Mouse (Mus musculus) G1E (cell line): Measurements from ENCODE around the gene Strn3. TPM values are rescaled to one million over a fixed set of nuclear protein-coding genes. Genes with fewer than 3 reads are reported as not detected.

Experiments used
- ATAC-seq: 2 replicates; pipeline ENCODE4 v1.8.0; 2016; ENCODE audit warnings: mild to moderate bottlenecking; ENCODE audit not compliant: insufficient number of reproducible peaks, poor library complexity, low FRiP score, severe bottlenecking; ENCODE audit errors: extremely low read depth
- DNase-seq: peaks from one replicate; pipeline ENCODE4 v3.0.0; 2012; ENCODE audit warnings: low spot score
- H3K27me3 ChIP-seq: 2 replicates; pipeline ENCODE4 v1.6.1; 2012; ENCODE audit warnings: mild to moderate bottlenecking, low read length, inconsistent platforms; ENCODE audit not compliant: insufficient read depth
- H3K36me3 ChIP-seq: replicated peaks from 2 replicates; pipeline ENCODE3; 2012; ENCODE audit warnings: mild to moderate bottlenecking, inconsistent platforms
- H3K4me1 ChIP-seq: 2 replicates; pipeline ENCODE4 v1.6.1; 2012; ENCODE audit warnings: low read depth, low read length, inconsistent platforms, mixed read lengths; ENCODE audit not compliant: insufficient read depth
- H3K4me3 ChIP-seq: 2 replicates; pipeline ENCODE4 v1.5.1; 2012; ENCODE audit warnings: low read depth, mild to moderate bottlenecking, inconsistent platforms, low read length, moderate library complexity, mixed read lengths
- H3K9me3 ChIP-seq: replicated peaks from 2 replicates; pipeline ENCODE4 v1.6.1; 2012; ENCODE audit warnings: inconsistent platforms
- CTCF ChIP-seq: IDR thresholded peaks from 2 replicates; pipeline ENCODE4 v1.5.1; 2012; ENCODE audit warnings: low read depth, low read length, inconsistent platforms, mixed read lengths
- GATA1 ChIP-seq: IDR thresholded peaks from 2 replicates; pipeline ENCODE4 v1.6.1; 2012; ENCODE audit warnings: borderline replicate concordance, low read length, inconsistent platforms, mixed read lengths
- GATA2 ChIP-seq: IDR thresholded peaks from 2 replicates; pipeline ENCODE4 v1.6.1; 2012; ENCODE audit warnings: low read depth, low read length, inconsistent platforms, borderline replicate concordance
- POLR2AphosphoS5 ChIP-seq: IDR thresholded peaks from 2 replicates; pipeline ENCODE4 v1.6.1; 2012; ENCODE audit warnings: low read depth, low read length, inconsistent platforms; ENCODE audit not compliant: insufficient replicate concordance
- TAL1 ChIP-seq: conservative IDR thresholded peaks from 2 replicates; pipeline ENCODE4 v1.6.1; 2012; ENCODE audit warnings: low read depth, low read length, inconsistent platforms, mixed read lengths
- polyA plus RNA-seq: library from polyadenylated mRNA; stranded (reverse); fragments of >175 nt; gene quantifications from 2 replicates; pipeline ENCODE4 v1.2.3, GENCODE M21; 2012
- total RNA-seq, 2 experiments: library from RNA; stranded (forward) in 1 of 2; stranded (reverse) in 1 of 2; fragments of 200-1000 nt in 1 of 2; fragments of >200 nt in 1 of 2; fragmentation: Nextera tagmentation in 1 of 2; gene quantifications; 2 replicates each; pipeline ENCODE4 v1.2.3; 2014 to 2017

The Strn3 gene
- total RNA-seq (2014; fragmentation: Nextera tagmentation) (93.1 and 94.9 TPM in 2 replicates), total RNA-seq (2017) (98.3 and 102 TPM in 2 replicates), polyA plus RNA-seq (20.0 and 25.0 TPM in 2 replicates)

- ATAC-seq (peak; percentile 80), DNase-seq (peak; percentile 98)
- Histone ChIP-seq H3K4me1 (peaks cover 47% of the 10 kb centered on the region), H3K36me3 (peaks cover 12% of the 10 kb centered on the region), H3K27me3 (no peaks in the 10 kb centered on the region), H3K4me3 (peak within 1 kb of the TSS; percentile 77), H3K9me3 (no peaks in the 10 kb centered on the region)
- TF ChIP-seq GATA1 (no peak), TAL1 (no peak), CTCF (no peak), POLR2AphosphoS5 (no peak), GATA2 (no peak)
Measured at GRCm38 (mm10) chr12:51691845-51692632, at the start of gene Strn3. Strn3 (minus strand) TSS chr12:51691897.

DNA sequence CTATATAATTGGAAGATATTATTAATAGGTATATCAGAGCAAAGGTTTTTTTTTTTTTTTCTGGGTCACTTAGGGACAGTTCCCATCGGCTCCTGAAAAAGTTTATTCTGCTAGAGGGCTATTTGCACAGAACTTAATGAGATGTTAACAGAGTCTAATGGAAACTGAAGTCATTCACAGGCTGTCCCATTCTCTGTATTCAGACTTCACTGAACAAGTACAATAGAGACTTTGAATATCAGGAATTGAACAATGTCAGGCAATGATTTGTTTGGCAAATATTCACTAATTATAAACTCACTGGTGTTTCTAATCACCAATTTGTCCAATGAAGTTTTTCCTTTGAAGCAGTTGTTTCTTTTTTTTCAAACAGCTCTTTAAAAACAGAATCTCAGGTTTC, 45.1 kb upstream of the Strn3 start:
- Histone ChIP-seq H3K4me1 (no peaks in the 10 kb centered on the region), H3K4me3 (no peak overlapping the region), H3K27me3 (no peaks in the 10 kb centered on the region), H3K36me3 (peaks cover 34% of the 10 kb centered on the region), H3K9me3 (no peaks in the 10 kb centered on the region)
- DNase-seq (no peak), ATAC-seq (no peak)
- no peak for TF ChIP-seq GATA2

GRCm38 (mm10) chr12:51736381-51736780, 44.7 kb upstream of the Strn3 start:
- TF ChIP-seq GATA1 = no peak
- H3K36me3 ChIP-seq = peaks cover 29% of the 10 kb centered on the region
- H3K9me3 ChIP-seq = no peaks in the 10 kb centered on the region
- no peaks in the 10 kb centered on the region for H3K27me3 ChIP-seq
- ATAC-seq (no peak), DNase-seq (no peak)
- H3K4me1 ChIP-seq = no peaks in the 10 kb centered on the region
- H3K4me3 ChIP-seq = no peak overlapping the region

GRCm38 (mm10) chr12:51735840-51736271, 44.2 kb upstream of the Strn3 start:
- no peak for DNase-seq
- H3K4me3 ChIP-seq = no peak overlapping the region
- ATAC-seq = no peak
- peaks cover 24% of the 10 kb centered on the region for H3K36me3 ChIP-seq
- TF ChIP-seq CTCF = no peak
- no peak for TF ChIP-seq POLR2AphosphoS5
- TF ChIP-seq GATA2 = no peak
- no peak for TF ChIP-seq TAL1
- no peak for TF ChIP-seq GATA1
- H3K27me3 ChIP-seq = no peaks in the 10 kb centered on the region
- H3K9me3 ChIP-seq = no peaks in the 10 kb centered on the region
- H3K4me1 ChIP-seq = no peaks in the 10 kb centered on the region

- H3K4me3 ChIP-seq = no peak overlapping the region
- no peak for ATAC-seq
- H3K27me3 ChIP-seq = no peaks in the 10 kb centered on the region
- H3K9me3 ChIP-seq = no peaks in the 10 kb centered on the region
- DNase-seq = no peak
- TF ChIP-seq TAL1 (no peak), GATA1 (no peak), CTCF (no peak), POLR2AphosphoS5 (no peak), GATA2 (no peak)
- H3K4me1 ChIP-seq = no peaks in the 10 kb centered on the region
- H3K36me3 ChIP-seq = peaks cover 16% of the 10 kb centered on the region
Measured at GRCm38 (mm10) chr12:51734605-51735211, 43.0 kb upstream of the Strn3 start.

DNA sequence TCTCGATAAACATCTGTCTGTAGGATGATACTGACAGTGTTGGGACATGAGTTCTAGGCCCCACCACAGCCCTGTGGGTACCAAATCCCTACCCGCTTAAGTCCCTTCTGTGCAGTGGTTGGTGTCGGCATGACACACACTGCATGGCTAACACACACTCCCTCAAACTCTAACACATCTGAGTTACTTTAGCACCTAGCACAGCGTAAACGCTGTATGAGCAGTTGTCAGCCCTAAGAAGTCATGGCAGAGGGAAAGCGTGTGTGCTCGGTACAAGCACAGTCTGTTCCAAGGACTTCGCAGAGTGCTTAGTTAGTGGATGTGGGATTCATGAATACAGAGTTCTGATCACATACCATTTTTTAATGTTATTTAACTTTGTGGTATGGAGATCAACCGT, 38.1 kb upstream of the Strn3 start:
- no peak for TF ChIP-seq POLR2AphosphoS5
- TF ChIP-seq GATA2 = no peak
- TF ChIP-seq CTCF = no peak
- no peak for TF ChIP-seq TAL1
- TF ChIP-seq GATA1 = no peak
- Histone ChIP-seq H3K4me1 (no peaks in the 10 kb centered on the region; the same call in 1 of the 2 replicates), H3K27me3 (no peaks in the 10 kb centered on the region), H3K4me3 (no peak overlapping the region), H3K9me3 (no peaks in the 10 kb centered on the region), H3K36me3 (peaks cover 5% of the 10 kb centered on the region)
- DNase-seq = no peak
- ATAC-seq = no peak

- Histone ChIP-seq H3K4me3 (no peak overlapping the region), H3K4me1 (no peaks in the 10 kb centered on the region; the same call in 1 of the 2 replicates), H3K27me3 (no peaks in the 10 kb centered on the region), H3K9me3 (no peaks in the 10 kb centered on the region), H3K36me3 (peaks cover 5% of the 10 kb centered on the region)
- no peak for TF ChIP-seq GATA1
- no peak for TF ChIP-seq POLR2AphosphoS5
- no peak for TF ChIP-seq GATA2
- TF ChIP-seq TAL1 = no peak
- no peak for TF ChIP-seq CTCF
- ATAC-seq (no peak), DNase-seq (no peak)
Measured at GRCm38 (mm10) chr12:51729058-51729457, 37.4 kb upstream of the Strn3 start.
